Mouse (Mus musculus) adrenal gland, postnatal 36 days (tissue): Measurements from ENCODE around the gene Plcg2. TPM values are rescaled to one million over a fixed set of nuclear protein-coding genes. Genes with fewer than 3 reads are reported as not detected.

Experiments used
- DNase-seq, 2 experiments: peaks; one replicate each; pipeline ENCODE4 v3.0.0; 2021; ENCODE audit warnings: mixed read lengths in 1 of 2
- total RNA-seq, 2 experiments: library from RNA; stranded (reverse); gene quantifications; 2 replicates each; pipeline ENCODE4 v1.2.3; 2021

Plcg2 gene
- total RNA-seq, 2 experiments from 2014 or later: 4.1 to 6.7 TPM

DNA sequence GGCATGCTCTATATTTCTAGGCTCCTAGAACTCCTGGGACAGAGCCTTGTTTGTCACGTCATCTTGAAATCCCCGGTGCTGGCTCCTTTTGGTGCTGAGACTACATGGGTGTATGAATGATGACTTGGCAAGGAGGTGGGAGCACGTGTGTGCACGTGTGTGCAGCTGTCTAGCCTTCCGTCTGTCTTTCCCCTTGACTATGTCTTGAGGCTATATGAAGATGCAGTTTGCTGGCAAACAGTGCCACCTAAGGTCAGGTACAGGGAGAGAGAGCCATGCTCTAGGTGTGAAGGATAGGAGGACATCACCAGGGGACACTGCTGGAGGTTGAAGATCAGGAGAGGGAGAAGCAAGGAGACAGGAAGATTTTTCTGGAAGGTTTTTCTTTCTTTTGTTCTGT, 49.9 kb downstream of the Plcg2 start:
- no peak for DNase-seq

DNA sequence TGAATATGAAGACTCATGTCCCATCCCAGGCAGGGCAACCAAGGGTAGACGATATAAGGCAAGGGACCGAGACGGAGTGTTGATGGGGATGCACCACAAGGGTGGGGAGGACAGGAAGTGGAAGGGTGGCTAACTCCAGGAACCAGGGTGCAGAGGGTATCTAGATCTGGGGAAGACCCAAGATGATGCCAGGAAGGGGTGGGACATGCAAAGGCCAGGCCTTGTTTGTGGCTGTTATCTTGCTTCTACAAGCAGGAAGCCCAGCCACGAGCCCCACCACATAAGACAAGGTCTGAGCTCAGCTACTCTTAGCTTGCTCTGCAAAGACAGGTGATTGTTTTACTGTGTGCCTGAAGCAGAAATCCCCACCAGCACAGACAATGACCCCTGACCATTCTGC, 50.4 kb downstream of the Plcg2 start:
- no peak for DNase-seq

DNA sequence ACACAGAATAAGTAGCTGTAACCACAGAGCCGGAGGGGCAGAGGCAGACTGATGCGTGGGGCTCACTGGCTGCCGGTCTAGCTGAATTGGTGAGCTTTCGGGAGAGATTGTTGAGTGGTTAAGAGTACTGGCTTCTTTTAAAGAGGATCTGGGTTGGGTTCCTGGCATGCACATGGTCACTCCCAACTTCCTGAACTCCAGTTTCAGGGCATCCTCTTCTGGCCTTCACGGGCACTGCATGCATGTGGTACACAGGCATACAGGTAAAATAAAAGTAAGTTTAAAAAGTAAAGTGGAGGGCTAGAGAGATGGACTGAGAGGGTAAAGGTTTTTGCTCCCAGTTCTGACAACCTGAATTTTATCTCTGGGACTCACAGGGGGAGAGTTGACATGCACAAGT, 52.4 kb downstream of the Plcg2 start:
- no peak for DNase-seq

DNA sequence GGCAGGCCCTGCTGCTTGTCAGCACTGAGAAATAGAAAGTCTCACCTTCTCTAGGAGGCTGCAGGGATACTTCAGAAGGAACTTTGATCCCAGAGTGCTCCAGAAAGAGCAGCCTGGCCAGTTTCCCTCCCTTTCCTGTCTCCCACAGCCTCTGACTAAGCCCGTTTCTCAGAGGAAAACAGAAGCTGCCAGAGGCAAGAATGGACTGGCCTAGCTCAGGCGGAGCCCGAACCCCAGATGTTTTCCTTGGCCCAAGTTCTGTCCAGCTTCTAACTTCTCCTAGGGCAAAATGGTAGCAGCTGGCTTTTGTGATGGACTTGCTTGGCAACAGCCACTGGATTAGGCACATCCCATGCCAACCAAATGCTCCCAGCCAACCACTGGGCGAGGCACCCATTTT, 62.9 kb downstream of the Plcg2 start:
- DNase-seq: no peak

DNA sequence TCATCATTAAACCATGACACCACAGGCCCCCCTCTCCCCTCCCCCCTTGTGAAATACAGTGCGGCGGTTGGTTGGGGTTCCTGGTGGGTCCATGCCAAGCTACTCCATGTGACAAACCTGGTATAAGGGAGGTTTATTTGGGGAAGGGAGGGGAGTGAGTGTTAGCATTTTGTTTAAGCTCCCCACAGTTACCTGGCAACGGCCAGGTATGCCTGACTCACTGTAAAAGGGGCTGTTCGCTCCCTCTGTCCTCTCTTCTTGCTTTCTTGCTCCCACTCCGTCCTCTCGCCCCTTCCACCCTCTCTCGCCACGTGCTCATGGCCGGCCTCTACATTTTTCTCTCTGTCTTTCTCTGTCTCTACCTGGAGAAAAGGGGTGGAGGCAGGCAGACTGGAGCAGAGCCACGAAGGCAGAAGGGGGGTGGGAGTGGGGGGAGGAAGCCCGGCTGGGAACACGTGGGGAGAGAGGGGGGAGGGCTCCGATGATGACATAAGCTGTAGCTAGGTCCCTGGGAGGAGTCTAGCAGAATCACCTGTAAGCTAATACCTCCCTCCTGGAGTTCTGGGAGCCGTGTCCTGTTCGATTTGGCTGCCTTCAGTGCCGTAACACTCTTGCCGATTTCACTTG, 63.8 kb downstream of the Plcg2 start:
- DNase-seq: no peak

DNA sequence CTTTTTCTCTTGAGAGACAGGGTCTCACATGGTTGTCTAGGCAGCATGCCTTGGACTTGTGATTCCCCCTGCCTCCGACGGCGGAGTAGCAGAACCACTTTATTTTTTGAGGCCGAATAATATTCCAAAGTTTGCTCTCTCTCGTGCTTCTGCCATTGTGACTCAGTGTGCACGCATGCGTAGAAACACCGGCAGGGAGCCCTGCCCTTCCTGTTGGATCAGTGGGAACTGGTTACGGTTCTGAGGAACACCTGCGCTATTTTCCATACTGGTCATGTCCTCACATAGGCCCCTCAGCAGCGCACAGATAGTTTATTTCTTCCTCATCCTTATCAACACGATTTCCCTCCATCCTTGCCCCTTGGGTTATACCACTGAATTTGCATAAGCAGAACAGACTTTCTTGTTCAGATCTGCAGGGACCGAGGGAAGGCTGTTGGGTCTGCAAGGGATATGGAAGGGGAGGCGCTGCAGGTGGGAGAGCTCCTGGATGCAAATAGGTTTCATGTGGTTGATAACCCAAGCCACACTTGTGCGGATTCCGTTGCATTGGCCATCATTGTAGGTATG, 64.4 kb downstream of the Plcg2 start:
- DNase-seq: no peak

DNA sequence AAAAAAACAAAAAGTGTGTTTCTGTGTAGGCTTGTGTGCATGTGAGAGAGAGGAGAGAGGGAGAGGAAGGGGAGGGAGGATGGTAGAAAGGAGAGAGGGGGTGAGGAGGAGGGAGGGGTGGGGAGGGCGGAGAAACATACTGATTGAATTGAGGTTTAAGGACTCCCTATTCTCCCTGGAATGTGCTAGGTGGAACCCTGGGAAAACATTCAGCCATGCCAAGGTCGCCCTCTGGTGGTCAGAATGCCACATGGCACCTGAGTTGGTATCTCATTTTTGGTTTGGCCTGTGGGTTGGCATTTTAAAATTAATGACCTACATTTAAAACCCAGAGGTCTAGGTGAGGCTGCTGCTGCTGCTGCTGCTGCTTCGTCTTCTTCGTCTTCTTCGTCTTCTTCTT, 71.3 kb downstream of the Plcg2 start:
- DNase-seq: peak; percentile 77 to 78

DNA sequence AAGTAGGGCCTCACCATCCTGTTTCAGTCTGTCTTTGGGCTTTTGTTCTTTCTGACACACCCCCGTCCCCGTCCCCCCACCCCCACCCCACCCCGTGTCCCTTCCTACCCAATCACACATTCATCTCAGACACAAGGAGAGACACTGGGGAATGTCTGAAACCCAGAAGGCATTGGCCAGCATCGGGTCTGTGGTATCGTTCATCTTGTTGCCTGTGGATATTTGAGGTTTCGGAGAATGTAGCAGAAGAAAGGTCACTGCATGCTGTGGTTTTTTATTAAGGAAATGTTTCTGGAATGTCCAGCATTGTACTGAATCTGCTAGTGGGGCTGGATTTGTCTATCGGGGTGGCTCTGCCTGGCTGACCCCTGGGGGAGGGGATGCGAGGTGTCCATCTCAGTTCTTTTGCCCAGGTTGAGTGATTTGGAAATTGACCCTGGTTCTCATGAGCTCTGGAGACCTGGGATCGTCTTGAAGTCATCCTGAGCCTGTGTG, 78.2 kb downstream of the Plcg2 start:
- DNase-seq: no peak

DNA sequence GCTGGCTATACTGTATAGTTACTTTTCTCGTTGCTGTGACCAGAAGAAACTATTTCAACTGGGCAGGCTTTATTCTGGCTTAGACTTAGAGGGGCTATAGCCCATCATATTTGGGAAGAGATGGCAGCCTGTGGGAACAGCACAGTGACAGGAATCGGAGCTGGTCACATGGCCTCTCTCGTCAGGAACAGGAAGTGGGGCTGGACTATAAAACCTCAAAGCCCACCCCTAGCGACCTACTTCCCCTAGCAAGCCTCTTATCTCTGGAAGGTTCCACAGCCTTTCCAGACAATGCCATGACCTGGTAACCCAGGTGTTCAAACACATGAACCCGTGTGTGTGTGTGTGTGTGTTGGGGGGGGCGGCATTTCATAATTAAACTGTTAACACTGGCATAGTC, 79.0 kb downstream of the Plcg2 start:
- no peak for DNase-seq

DNA sequence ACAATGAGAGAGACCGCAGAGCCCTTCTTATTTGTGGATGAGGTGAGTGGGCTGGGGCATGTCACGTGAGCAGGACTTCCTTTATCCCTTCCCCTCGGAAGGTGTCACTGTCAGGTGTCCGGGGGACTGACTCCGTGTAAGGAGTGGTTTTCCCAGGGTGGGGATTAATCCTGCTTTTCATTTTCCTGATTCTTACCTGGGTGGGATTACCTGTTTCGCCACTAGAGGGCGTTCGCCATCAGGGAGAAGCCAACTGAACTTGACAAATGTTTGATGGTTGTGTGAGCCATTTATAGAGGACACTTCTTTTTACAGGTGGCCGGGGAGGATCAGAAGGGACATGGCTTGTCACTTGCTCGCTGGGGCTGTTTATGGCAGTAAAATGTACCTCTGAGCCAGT, 79.8 kb downstream of the Plcg2 start:
- DNase-seq: no peak

DNA sequence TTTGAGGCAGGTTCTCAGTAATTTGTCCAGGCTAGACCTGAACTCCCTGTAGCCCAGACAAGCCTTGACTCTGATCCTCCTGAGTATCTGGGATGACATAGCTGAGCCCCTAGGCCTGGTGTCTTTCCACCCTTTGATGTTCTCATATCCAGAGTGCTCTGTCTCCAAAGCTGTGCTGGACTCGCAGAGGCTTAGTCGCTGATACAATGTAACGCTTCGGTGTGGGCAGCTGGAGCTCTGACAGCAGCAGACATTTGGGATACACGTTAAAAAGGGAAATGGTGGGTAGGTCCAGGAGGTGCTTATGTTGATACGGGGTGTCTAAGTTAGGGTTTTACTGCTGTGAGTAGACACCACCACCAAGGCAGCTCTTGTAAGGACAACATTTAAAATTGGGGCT, 80.8 kb downstream of the Plcg2 start:
- DNase-seq: no peak

DNA sequence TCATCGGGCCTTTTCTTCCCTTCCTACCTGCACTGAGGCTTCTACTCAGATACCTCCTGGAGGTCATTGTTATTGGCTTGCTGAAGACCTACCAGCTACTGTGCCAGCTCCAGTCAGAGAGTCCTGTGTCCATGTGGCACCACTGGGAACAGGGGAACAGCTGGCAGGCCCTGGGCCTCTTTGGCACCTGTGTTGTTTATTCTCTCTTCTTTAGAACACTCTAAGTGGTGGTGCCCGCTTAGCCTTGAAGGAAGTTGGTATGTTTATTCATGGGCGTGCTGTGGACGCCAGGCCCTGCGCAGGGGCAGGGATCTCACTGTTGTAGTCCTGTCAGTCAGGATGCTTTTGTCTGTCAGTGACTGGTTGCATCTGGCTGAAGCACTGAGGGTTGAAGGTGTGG, 95.8 kb downstream of the Plcg2 start:
- DNase-seq: no peak

DNA sequence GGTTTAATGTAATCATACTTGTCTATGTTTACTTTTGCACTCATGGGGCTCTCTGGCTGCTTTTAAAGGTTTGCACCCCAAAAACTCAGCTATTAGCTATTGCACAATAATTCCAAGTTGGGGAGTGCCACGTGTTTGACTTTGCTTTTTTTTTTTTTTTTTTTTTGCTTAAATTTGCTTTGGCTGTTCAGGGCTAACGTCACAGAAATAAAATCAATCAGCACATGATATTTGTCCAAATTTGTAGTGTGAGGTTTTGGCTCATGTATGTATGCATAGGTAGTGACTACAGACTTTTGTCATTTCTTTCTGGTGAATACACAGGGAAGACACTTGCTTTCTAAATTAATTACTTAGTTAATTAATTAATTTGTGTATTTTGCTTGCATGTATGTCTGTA, 96.9 kb downstream of the Plcg2 start:
- no peak for DNase-seq

DNA sequence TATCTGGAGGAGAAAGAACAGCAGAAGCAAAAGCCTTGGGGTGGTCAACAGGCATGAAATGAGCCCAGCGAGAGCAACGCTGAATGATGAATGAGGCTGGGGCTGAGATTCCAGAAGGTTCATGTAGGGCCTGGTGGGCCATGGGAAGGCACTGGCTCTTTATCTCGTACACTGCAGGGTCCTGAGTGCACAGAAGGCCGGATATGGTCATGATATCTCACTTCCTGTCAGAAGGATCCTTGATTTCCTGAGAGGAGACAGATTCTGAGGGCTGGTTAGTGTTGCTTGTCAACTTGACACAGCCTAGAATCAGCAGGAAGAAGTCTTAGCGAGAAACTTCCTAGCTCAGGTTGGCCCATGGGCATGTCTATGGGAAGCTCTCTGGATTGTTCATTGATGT, 98.7 kb downstream of the Plcg2 start:
- DNase-seq: no peak

DNA sequence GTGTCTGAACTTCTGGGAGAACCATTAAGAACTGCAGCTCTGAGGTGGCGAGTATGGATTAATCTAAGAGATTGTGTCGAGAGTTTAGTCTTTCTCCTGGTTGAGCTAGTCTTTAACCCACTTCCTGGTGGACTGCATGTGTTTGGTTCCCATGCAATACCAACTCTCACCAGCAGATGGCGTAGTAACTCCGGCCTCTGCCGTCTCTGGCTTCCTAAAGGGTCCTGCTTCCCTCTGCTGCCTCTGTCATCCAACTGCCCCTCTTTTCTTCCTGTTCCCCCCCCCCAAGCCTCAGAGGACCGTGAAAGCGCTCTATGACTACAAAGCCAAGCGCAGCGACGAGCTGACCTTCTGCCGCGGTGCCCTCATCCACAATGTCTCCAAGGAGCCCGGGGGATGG, 102.7 kb downstream of the Plcg2 start:
- no peak for DNase-seq

DNA sequence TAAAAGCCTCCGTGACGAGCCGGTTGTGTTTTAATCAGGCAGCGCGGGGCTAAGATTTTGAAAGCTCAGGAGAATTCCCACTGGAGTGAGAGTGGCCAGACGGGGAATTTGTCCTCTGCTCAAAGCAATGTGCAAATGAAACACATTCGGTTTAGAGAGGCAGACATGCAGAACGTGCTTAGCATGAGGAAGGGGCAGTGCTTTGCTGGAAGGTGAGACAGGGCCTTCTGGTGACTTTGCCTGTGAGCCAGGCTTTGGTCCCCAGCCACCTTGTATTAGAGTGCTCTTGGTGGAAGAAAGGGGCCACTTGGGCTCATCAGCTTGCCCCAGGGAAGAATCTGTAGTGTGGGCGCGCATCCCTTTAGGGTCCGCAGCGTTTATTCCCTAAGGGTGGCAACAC, 106.0 kb downstream of the Plcg2 start:
- DNase-seq: no peak

DNA sequence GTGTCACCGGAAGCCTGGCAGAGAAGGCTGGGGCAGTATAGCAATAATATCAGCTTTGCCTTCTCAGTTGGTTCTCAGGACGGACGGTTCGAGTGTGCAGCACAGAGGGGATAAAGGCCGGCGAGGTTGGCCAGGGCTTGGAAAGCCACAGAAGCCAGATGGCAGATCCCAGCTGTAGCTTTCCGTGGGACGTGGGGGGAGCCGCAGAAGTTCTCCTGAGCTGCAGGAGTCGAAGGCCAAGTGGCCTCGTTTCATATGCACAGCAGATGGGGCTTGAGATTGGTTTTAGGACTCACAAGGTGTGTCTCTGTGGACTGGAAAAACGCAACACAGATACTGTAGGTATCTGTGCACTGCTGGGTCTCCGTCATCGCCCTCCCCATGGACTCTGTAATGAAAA, 106.6 kb downstream of the Plcg2 start:
- DNase-seq: no peak

DNA sequence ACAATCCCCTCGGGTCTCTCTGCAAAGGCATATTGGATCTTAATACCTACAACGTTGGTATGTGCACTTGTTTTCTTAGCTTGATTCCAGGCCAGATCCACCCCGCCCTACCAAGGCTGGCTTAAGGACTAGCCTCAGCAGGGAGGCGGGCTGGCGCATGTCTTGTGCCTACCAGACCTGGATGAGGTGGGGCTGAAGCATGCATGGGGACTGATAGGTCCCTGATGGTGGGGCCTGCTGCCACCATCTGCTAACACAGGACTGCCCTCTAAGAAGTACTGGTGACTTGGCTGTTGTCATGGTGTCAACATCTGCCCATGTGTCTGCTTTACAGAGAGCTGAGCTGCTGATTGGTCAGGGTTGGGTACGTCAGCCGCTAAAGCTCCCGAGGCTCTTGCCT, 107.1 kb downstream of the Plcg2 start:
- DNase-seq: no peak

DNA sequence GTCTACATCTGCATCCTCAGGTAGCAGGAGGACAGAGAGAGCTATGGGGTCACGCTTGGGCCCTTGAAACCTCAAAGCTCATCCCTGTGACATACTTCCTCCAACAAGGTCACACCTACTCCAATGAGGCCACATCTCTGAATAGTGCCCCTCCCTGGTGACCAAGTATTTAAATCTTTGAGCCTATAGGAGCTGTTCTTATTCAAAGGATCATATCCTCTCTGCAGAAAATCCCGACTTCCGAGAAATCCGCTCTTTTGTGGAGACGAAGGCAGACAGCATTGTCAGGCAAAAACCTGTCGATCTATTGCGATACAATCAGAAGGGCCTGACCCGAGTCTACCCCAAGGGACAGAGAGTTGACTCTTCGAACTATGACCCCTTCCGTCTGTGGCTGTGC, 112.4 kb downstream of the Plcg2 start:
- DNase-seq: no peak

DNA sequence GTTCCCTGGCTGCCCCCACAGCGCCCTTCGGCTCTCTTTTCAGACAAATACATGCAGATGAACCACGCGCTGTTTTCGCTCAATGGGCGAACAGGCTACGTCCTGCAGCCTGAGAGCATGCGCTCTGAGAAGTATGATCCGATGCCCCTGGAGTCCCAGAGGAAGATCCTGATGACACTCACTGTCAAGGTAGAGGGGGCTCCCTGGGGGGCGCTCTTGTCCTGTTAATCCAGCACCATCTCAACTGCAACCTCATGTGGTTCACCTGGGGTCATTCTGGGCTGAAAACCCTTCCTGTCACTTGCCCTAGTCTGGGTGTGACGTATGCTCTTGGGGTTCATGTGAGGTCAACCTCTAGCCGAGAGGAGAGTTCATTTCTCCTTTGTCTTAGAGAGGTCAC, 114.8 kb downstream of the Plcg2 start:
- DNase-seq: no peak

DNA sequence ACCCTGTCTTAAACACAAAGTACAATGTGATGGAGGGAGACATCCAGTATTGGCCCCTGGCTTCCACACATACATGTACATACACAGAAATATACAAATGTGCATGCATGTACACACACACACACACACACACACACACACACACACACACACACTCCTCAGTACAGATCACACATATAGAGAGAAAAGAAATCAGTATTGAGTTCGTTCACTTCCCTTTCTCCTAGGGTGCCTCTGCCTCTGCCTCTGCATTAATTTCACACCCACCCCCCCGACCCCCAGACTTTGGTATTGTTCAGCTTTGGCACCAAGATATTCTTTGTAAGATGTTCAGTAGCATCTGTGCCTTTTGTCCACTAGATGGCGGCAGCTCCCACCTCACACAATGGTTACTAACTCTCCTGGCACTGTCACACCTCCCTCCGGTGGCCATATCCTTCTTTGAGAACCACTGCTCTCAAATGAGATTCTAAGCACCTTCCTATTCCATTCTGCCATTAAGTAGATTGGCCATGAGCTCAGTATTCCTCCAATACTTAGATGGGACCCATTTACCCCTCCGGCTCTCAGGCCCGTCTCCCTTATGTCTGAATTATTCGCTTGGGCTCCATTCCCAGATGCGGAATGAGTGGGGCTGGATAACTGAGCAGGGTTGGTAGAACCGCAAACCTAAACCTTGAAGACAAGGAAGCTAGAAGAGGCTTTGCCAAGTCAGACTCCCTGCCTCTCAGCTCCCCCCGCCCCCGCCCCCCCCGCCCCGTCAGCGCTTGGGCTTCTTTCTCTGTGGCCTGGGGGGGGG, 128.1 kb downstream of the Plcg2 start:
- DNase-seq: peak; percentile 20 to 59

DNA sequence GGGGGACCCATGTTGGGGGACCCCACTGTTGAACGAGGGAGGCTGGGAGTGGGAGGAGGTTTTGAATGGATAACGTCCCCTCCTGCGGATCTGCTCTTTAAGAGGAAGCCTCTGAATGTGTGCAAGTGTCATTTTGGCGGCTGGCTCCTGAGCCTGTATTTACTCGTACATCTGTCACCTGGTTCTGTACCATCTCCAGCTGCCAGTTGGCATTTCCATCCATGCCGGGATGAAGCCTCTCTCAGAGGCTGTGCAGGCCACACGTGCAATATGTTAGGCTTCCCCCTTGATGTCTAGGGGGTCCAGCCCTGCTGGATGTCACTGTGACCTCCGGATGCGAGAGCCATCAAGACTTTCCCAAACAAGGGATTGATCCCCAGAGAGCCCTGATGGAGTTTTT, 129.0 kb downstream of the Plcg2 start:
- DNase-seq: no peak

DNA sequence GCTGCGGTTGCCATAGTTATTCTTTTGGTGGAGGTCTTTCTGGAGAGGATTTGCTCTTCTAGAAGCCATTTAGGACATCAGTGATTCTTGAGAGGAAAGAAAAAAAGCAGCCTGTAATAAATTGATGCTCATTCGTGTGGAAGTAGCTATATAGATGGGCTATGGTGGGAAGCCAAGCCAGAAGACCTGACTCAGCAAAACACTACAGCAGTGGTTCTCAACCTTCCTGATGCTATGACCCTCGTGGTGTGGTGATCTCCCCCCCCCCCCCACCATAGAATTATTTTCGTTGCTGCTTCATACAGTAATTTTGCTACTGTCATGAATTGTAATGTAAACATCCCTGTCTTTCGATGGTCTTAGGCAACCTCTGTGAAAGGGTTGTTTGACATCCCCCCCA, 134.4 kb downstream of the Plcg2 start:
- no peak for DNase-seq

DNA sequence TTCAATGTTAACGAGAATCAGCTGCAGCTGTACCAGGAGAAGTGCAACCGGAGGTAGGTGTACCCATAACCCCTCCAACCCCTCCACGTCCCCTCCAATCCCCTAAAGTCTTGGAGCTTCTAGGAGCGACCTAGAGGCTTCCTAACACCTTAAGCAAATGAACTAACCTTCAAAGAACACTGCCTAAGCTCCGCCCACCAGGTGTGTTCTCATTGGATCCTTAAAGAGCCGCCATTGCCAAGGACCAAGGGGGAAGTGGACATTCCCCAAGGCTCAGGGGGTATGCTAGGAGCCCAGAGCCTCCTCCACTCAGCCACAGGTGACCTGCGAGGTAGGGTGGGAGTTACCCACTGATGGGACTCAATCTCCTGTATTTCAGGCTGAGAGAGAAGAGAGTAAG, 136.3 kb downstream of the Plcg2 start:
- DNase-seq: no peak
